In the genomic region with DNA sequence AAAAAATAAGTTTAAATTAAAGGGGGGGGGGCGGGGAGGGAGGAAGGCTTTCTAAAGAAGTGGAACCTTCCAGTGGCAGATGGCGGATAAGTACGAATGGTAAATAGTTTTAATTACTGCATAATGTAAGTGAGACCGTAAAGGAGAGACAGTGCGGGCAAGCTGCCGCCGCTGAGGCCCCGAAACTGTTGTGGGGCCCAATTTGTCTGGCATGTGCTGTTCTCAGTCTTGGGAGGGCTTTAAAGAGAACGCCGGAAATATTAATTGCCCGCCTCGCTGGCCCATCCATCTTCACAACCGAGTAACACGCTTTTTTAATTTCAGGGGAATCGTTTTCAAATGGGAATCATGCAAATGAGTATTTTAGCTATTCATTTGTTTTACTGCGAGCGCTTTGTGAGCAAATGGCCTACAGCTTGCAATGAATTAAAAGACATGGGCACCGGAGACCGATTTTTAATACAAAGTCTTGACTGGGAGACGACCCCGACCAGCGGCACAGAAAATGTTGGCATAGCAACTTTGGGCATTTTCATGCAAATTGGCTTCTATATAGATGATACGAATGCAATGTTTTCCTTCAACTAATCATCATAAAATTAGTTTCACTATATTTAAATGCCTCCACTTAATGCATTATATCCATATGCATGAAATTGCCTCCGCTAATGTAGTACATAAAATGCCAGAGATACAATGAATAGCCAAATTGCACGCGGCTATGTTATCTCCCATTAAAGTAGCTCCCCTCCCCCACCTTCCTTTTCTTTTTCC, we compare ENCODE assay signal across 8 mouse cellular contexts.
DNase-seq lines count a peak whose midpoint lies in the region; ATAC-seq lines count a peak whose summit lies in the region.

No protein-coding gene starts in this region.

- peak overlapping the region; percentile 61 for H3K4me2 ChIP-seq in liver, embryonic 11.5 days
- H3K4me2 ChIP-seq in forebrain, embryonic 13.5 days, result peak overlapping the region; percentile 59
- peak overlapping the region; percentile 51 for H3K4me2 ChIP-seq in neural tube, embryonic 13.5 days

- H3K9ac ChIP-seq in liver, embryonic 11.5 days (ENCODE audit: low read depth, low read length), result no peak overlapping the region
- 0 out of 2 replicates have a peak overlapping the region, but pooled peaks have one; percentile 51 for H3K9ac ChIP-seq in forebrain, embryonic 13.5 days
- peak overlapping the region; percentile 13; the same call in 1 of the 2 replicates for H3K9ac ChIP-seq in neural tube, embryonic 13.5 days

- 30% methylated on average over 26 of the region's 26 CpGs for WGBS in liver, embryonic 11.5 days
- WGBS in forebrain, embryonic 13.5 days, result 6% methylated on average over 26 of the region's 26 CpGs
- 22% methylated on average over 26 of the region's 26 CpGs for WGBS in limb, embryonic 10.5 days
- 7% methylated on average over 26 of the region's 26 CpGs for whole genome bisulfite sequencing in neural tube, embryonic 13.5 days

- no peaks in the 10 kb centered on the region for H3K27me3 ChIP-seq in liver, embryonic 11.5 days (replicated peaks; ENCODE audit: control insufficient read depth, insufficient read depth, low read length)
- peaks cover 7% of the 10 kb centered on the region; the same call in 1 of the 2 replicates for H3K27me3 ChIP-seq in forebrain, embryonic 13.5 days
- peaks cover 26% of the 10 kb centered on the region; the same call in 1 of the 2 replicates for H3K27me3 ChIP-seq in limb, embryonic 10.5 days (ENCODE audit: low read depth, poor library complexity, severe bottlenecking)
- peaks cover 47% of the 10 kb centered on the region for H3K27me3 ChIP-seq in neural tube, embryonic 13.5 days

- H3K4me1 ChIP-seq in liver, embryonic 11.5 days (replicated peaks; ENCODE audit: control insufficient read depth, insufficient read depth, low read length), result peaks cover 8% of the 10 kb centered on the region
- peaks cover 48% of the 10 kb centered on the region for H3K4me1 ChIP-seq in forebrain, embryonic 13.5 days
- peaks cover 44% of the 10 kb centered on the region for H3K4me1 ChIP-seq in limb, embryonic 10.5 days
- peaks cover 80% of the 10 kb centered on the region for H3K4me1 ChIP-seq in neural tube, embryonic 13.5 days (replicated peaks)

- no peaks in the 10 kb centered on the region for H3K9me3 ChIP-seq in liver, embryonic 11.5 days (ENCODE audit: control insufficient read depth, low read length)
- H3K9me3 ChIP-seq in forebrain, embryonic 13.5 days (replicated peaks), result no peaks in the 10 kb centered on the region
- H3K9me3 ChIP-seq in limb, embryonic 10.5 days (replicated peaks), result no peaks in the 10 kb centered on the region
- H3K9me3 ChIP-seq in neural tube, embryonic 13.5 days, result no peaks in the 10 kb centered on the region

- no peak for DNase-seq in liver, embryonic 11.5 days (ENCODE audit: low spot score)
- DNase-seq in liver, result no peak
- no peak for DNase-seq in limb, embryonic 10.5 days (ENCODE audit: low spot score)
- no peak for DNase-seq in frontal cortex, postnatal 14 days (ENCODE audit: low spot score in 2 of 2)
- DNase-seq in kidney, adult 8-10 months, result no peak
- no peak for DNase-seq in testis, postnatal 10 days (ENCODE audit: low spot score)

- H3K4me3 ChIP-seq in liver, embryonic 11.5 days (ENCODE audit: low read depth, low read length), result peak overlapping the region; percentile 31
- peak overlapping the region; percentile 24 for H3K4me3 ChIP-seq in forebrain, embryonic 13.5 days
- H3K4me3 ChIP-seq in limb, embryonic 10.5 days, result peak overlapping the region; percentile 41
- H3K4me3 ChIP-seq in neural tube, embryonic 13.5 days, result peak overlapping the region; percentile 19; the same call in 1 of the 2 replicates

- ATAC-seq in liver, embryonic 11.5 days (replicated peaks; ENCODE audit: low FRiP score), result no peak
- ATAC-seq in forebrain, embryonic 13.5 days, result peak; percentile 84
- ATAC-seq in neural tube, embryonic 13.5 days (ENCODE audit: low read depth), result peak; percentile 78

- no peaks in the 10 kb centered on the region for H3K36me3 ChIP-seq in liver, embryonic 11.5 days (ENCODE audit: control insufficient read depth, insufficient read depth, low read length)
- H3K36me3 ChIP-seq in forebrain, embryonic 13.5 days (ENCODE audit: poor library complexity, severe bottlenecking), result no peaks in the 10 kb centered on the region
- no peaks in the 10 kb centered on the region for H3K36me3 ChIP-seq in limb, embryonic 10.5 days
- H3K36me3 ChIP-seq in neural tube, embryonic 13.5 days, result no peaks in the 10 kb centered on the region

- no peak overlapping the region for H3K27ac ChIP-seq in liver, embryonic 11.5 days (ENCODE audit: low read depth, low read length)
- H3K27ac ChIP-seq in forebrain, embryonic 13.5 days, result peak overlapping the region; percentile 76
- H3K27ac ChIP-seq in limb, embryonic 10.5 days, result no peak overlapping the region
- peak overlapping the region; percentile 85 for H3K27ac ChIP-seq in neural tube, embryonic 13.5 days (replicated peaks)

Comparison
In these comparisons a context has a peak if more than half of its experiments do, and no peak if none do; other contexts are left out.
1. H3K27ac ChIP-seq: peak in forebrain, embryonic 13.5 days (single experiment) and neural tube, embryonic 13.5 days (single experiment); none in liver, embryonic 11.5 days (single experiment) and limb, embryonic 10.5 days (single experiment).
2. Peak in every context shown above with its lines, with median percentiles within 50 percentile points of each other: H3K4me2 ChIP-seq and H3K4me3 ChIP-seq.